Mouse (Mus musculus): ENCODE measurements at regions not wholly inside any gene's neighbourhood (a gene's known extent, or its start where the extent isn't known, plus 50 kb on each side); places are given as distances from the start of the nearest gene placed in this dataset.
A peak's percentile ranks its signal among the peaks of the same experiment; 100 is the strongest.

GRCm38 (mm10) chr13:113536306-113536705, 82.1 kb downstream of the Snx18 start:
- no peak for DNase-seq

GRCm38 (mm10) chr13:113534664-113535455, 83.5 kb downstream of the Snx18 start:
- peak; percentile 6 for DNase-seq

- no peak for DNase-seq
These were observed 84.4 kb downstream of the Snx18 start for GRCm38 (mm10) chr13:113533884-113534445.

GRCm38 (mm10) chr13:113526997-113527396, 91.4 kb downstream of the Snx18 start:
- DNase-seq = no peak

GRCm38 (mm10) chr13:113523503-113523902, 94.9 kb downstream of the Snx18 start:
- no peak for DNase-seq

- DNase-seq = peak; percentile 37
These were observed 100.2 kb downstream of the Snx18 start for GRCm38 (mm10) chr13:113518144-113518543.

- no peak for DNase-seq
These were observed 102.3 kb downstream of the Snx18 start for GRCm38 (mm10) chr13:113516102-113516501.

GRCm38 (mm10) chr13:113515162-113515600, 103.2 kb downstream of the Snx18 start:
- no peak for DNase-seq

- DNase-seq = peak; percentile 73
These were observed 108.8 kb downstream of the Snx18 start for GRCm38 (mm10) chr13:113509403-113510185.

- DNase-seq = no peak
These were observed 110.1 kb downstream of the Snx18 start for GRCm38 (mm10) chr13:113508124-113508728.

GRCm38 (mm10) chr13:113502528-113502927, 115.8 kb downstream of the Snx18 start:
- no peak for DNase-seq

GRCm38 (mm10) chr13:113502059-113502458, 116.3 kb downstream of the Snx18 start:
- DNase-seq = no peak

GRCm38 (mm10) chr13:113500373-113500990, 117.9 kb downstream of the Snx18 start:
- no peak for DNase-seq

- DNase-seq = no peak
These were observed 119.2 kb downstream of the Snx18 start for GRCm38 (mm10) chr13:113499079-113499710.

- DNase-seq = no peak
These were observed 122.6 kb downstream of the Snx18 start for GRCm38 (mm10) chr13:113495595-113496285.

- no peak for DNase-seq
These were observed 123.2 kb downstream of the Snx18 start for GRCm38 (mm10) chr13:113495136-113495535.

- DNase-seq = no peak
These were observed 123.7 kb downstream of the Snx18 start for GRCm38 (mm10) chr13:113494688-113495087.

- DNase-seq = no peak
These were observed 128.2 kb downstream of the Snx18 start for GRCm38 (mm10) chr13:113489951-113490822.

GRCm38 (mm10) chr13:113486368-113486955, 131.9 kb downstream of the Snx18 start:
- DNase-seq = no peak

GRCm38 (mm10) chr13:113485511-113485910, 132.9 kb downstream of the Snx18 start:
- no peak for DNase-seq

Data from kidney, adult 18-20 months (tissue).